Mouse (Mus musculus) embryonic facial prominence, embryonic 14.5 days (tissue): ENCODE results near the gene Atxn1. TPM values are rescaled to one million over a fixed set of nuclear protein-coding genes. Genes with fewer than 3 reads are reported as not detected.

Experiments used
- ATAC-seq: fragments of 200-750 bp; cut with Nextera tagmentation; 2 replicates; pipeline ENCODE4 v1.8.0; 2017; ENCODE audit warnings: low read depth, moderate number of reproducible peaks, moderate TSS enrichment
- DNase-seq: peaks from one replicate; pipeline ENCODE4 v3.0.0-alpha.2; 2015; ENCODE audit warnings: low spot score
- H3K27ac ChIP-seq: fragments of 300-500 bp; sonication (generic); replicated peaks from 2 replicates; pipeline ENCODE4 v1.5.1; 2014; ENCODE audit warnings: low read depth, mild to moderate bottlenecking, low read length, moderate library complexity
- H3K27me3 ChIP-seq: fragments of 300-500 bp; sonication (generic); replicated peaks from 2 replicates; pipeline ENCODE4 v1.6.1; 2014; ENCODE audit warnings: low read length; ENCODE audit not compliant: control insufficient read depth, insufficient read depth
- H3K36me3 ChIP-seq: fragments of 300-500 bp; sonication (generic); 2 replicates; pipeline ENCODE4 v1.6.1; 2014; ENCODE audit warnings: low read length, mixed read lengths; ENCODE audit not compliant: control insufficient read depth, insufficient read depth
- H3K4me1 ChIP-seq: fragments of 300-500 bp; sonication (generic); 2 replicates; pipeline ENCODE4 v1.6.1; 2014; ENCODE audit warnings: antibody characterized with exemption, low read length; ENCODE audit not compliant: control insufficient read depth, insufficient read depth
- H3K4me2 ChIP-seq: fragments of 300-500 bp; sonication (generic); 2 replicates; pipeline ENCODE4 v1.6.1; 2014; ENCODE audit warnings: low read depth, mild to moderate bottlenecking, low read length, moderate library complexity, mixed read lengths
- H3K4me3 ChIP-seq: fragments of 300-500 bp; sonication (generic); 2 replicates; pipeline ENCODE4 v1.5.1; 2014; ENCODE audit warnings: low read depth, mild to moderate bottlenecking, low read length
- H3K9ac ChIP-seq: fragments of 300-500 bp; sonication (generic); 2 replicates; pipeline ENCODE4 v1.6.1; 2014; ENCODE audit warnings: low read depth, mild to moderate bottlenecking, low read length, moderate library complexity, mixed read lengths
- H3K9me3 ChIP-seq: fragments of 300-500 bp; sonication (generic); 2 replicates; pipeline ENCODE4 v1.6.1; 2016; ENCODE audit warnings: low read length; ENCODE audit not compliant: control insufficient read depth
- WGBS: fragments of 180-500 bp; shearing (Covaris S2); extraction: QIAGEN DNeasy Blood & Tissue Kit; methylation state at CpG from one replicate; pipeline ENCODE4 v1.1.7; 2014; 5-methylcytosine and 5-hydroxymethylcytosine counted together
- polyA plus RNA-seq: library from polyadenylated mRNA; unstranded; fragments of >200 nt; fragmentation: Nextera tagmentation; extraction: Ambion mirVana; gene quantifications from 2 replicates; pipeline ENCODE4 v1.2.1, GENCODE M21; 2014

Gene Atxn1
- polyA plus RNA-seq, 1 experiment from 2014 or later = 3.6 TPM

GRCm38 (mm10) chr13:45854531-45854930, 110.3 kb downstream of the Atxn1 start:
- Histone ChIP-seq H3K4me3 (no peak overlapping the region), H3K9me3 (no peaks in the 10 kb centered on the region), H3K36me3 (no peaks in the 10 kb centered on the region), H3K27ac (no peak overlapping the region), H3K4me1 (no peaks in the 10 kb centered on the region), H3K27me3 (no peaks in the 10 kb centered on the region), H3K4me2 (no peak overlapping the region), H3K9ac (no peak overlapping the region)
- ATAC-seq (no peak), DNase-seq (no peak)
- WGBS = 73% methylated on average over 5 of the region's 5 CpGs

GRCm38 (mm10) chr13:45853691-45854090, 111.1 kb downstream of the Atxn1 start:
- Histone ChIP-seq H3K4me2 (no peak overlapping the region), H3K9me3 (no peaks in the 10 kb centered on the region), H3K4me3 (no peak overlapping the region), H3K4me1 (no peaks in the 10 kb centered on the region), H3K36me3 (no peaks in the 10 kb centered on the region), H3K27ac (no peak overlapping the region), H3K27me3 (no peaks in the 10 kb centered on the region), H3K9ac (no peak overlapping the region)
- ATAC-seq (no peak), DNase-seq (no peak)
- WGBS = 66% methylated on average over 6 of the region's 6 CpGs

- H3K27me3 ChIP-seq = no peaks in the 10 kb centered on the region
- no peak overlapping the region for H3K27ac ChIP-seq
- H3K9me3 ChIP-seq = no peaks in the 10 kb centered on the region
- no peak overlapping the region for H3K4me3 ChIP-seq
- WGBS = 83% methylated on average over 2 of the region's 2 CpGs
- ATAC-seq (no peak), DNase-seq (no peak)
- no peak overlapping the region for H3K4me2 ChIP-seq
- H3K4me1 ChIP-seq = no peaks in the 10 kb centered on the region
- H3K9ac ChIP-seq = no peak overlapping the region
- no peaks in the 10 kb centered on the region for H3K36me3 ChIP-seq
Observed at GRCm38 (mm10) chr13:45852288-45852687, 112.5 kb downstream of the Atxn1 start.

GRCm38 (mm10) chr13:45851746-45852145, 113.1 kb downstream of the Atxn1 start:
- H3K27me3 ChIP-seq = no peaks in the 10 kb centered on the region
- no peak for DNase-seq
- no peaks in the 10 kb centered on the region for H3K9me3 ChIP-seq
- H3K4me3 ChIP-seq = no peak overlapping the region
- H3K27ac ChIP-seq = no peak overlapping the region
- no peak overlapping the region for H3K9ac ChIP-seq
- H3K36me3 ChIP-seq = no peaks in the 10 kb centered on the region
- 83% methylated on average over 2 of the region's 2 CpGs for WGBS
- ATAC-seq = no peak
- no peaks in the 10 kb centered on the region for H3K4me1 ChIP-seq
- H3K4me2 ChIP-seq = no peak overlapping the region

- Histone ChIP-seq H3K27ac (no peak overlapping the region), H3K9me3 (no peaks in the 10 kb centered on the region), H3K4me2 (no peak overlapping the region), H3K4me3 (no peak overlapping the region), H3K27me3 (no peaks in the 10 kb centered on the region), H3K36me3 (no peaks in the 10 kb centered on the region), H3K4me1 (no peaks in the 10 kb centered on the region), H3K9ac (no peak overlapping the region)
- WGBS = 63% methylated on average over 4 of the region's 4 CpGs
- ATAC-seq (no peak), DNase-seq (no peak)
Observed at GRCm38 (mm10) chr13:45851156-45851555, 113.7 kb downstream of the Atxn1 start.

- no peak for ATAC-seq
- no peak overlapping the region for H3K9ac ChIP-seq
- no peaks in the 10 kb centered on the region for H3K27me3 ChIP-seq
- no peak overlapping the region for H3K4me2 ChIP-seq
- 82% methylated on average over 5 of the region's 5 CpGs for WGBS
- H3K27ac ChIP-seq = no peak overlapping the region
- H3K36me3 ChIP-seq = no peaks in the 10 kb centered on the region
- no peaks in the 10 kb centered on the region for H3K4me1 ChIP-seq
- no peak overlapping the region for H3K4me3 ChIP-seq
- no peaks in the 10 kb centered on the region for H3K9me3 ChIP-seq
- DNase-seq = no peak
Observed at GRCm38 (mm10) chr13:45850181-45850974, 114.4 kb downstream of the Atxn1 start.

GRCm38 (mm10) chr13:45849145-45850023, 115.4 kb downstream of the Atxn1 start:
- H3K4me1 ChIP-seq = no peaks in the 10 kb centered on the region
- H3K9ac ChIP-seq = no peak overlapping the region
- 92% methylated on average over 7 of the region's 7 CpGs for WGBS
- no peak for ATAC-seq
- H3K27me3 ChIP-seq = no peaks in the 10 kb centered on the region
- H3K9me3 ChIP-seq = no peaks in the 10 kb centered on the region
- no peak overlapping the region for H3K27ac ChIP-seq
- no peaks in the 10 kb centered on the region for H3K36me3 ChIP-seq
- no peak overlapping the region for H3K4me3 ChIP-seq
- no peak overlapping the region for H3K4me2 ChIP-seq
- no peak for DNase-seq

GRCm38 (mm10) chr13:45842511-45843055, 122.2 kb downstream of the Atxn1 start:
- no peak for ATAC-seq
- no peaks in the 10 kb centered on the region for H3K9me3 ChIP-seq

More at GRCm38 (mm10) chr13:45842511-45843055, 122.2 kb downstream of the Atxn1 start:
- H3K36me3 ChIP-seq = no peaks in the 10 kb centered on the region
- 59% methylated on average over 5 of the region's 5 CpGs for WGBS
- H3K9ac ChIP-seq = no peak overlapping the region
- H3K4me2 ChIP-seq = no peak overlapping the region
- no peaks in the 10 kb centered on the region for H3K27me3 ChIP-seq
- H3K4me1 ChIP-seq = no peaks in the 10 kb centered on the region
- H3K27ac ChIP-seq = no peak overlapping the region
- DNase-seq = no peak
- no peak overlapping the region for H3K4me3 ChIP-seq
